Mouse (Mus musculus): ENCODE results near the gene Pcdh9.

GRCm38 (mm10) chr14:93441852-93442251 is 448.6 kb downstream of the Pcdh9 start:
- no peak for TF ChIP-seq CTCF (IDR thresholded peaks at IDR 0.05; ENCODE audit: borderline replicate concordance, control insufficient read depth, extremely low read depth, insufficient read depth, low read length, poor library complexity)
- TF ChIP-seq POLR2A (IDR thresholded peaks at IDR 0.05; ENCODE audit: control insufficient read depth, extremely low read depth, insufficient read depth, low read length, poor library complexity): no peak

Data from thymus, adult 2 months (tissue).